Mouse (Mus musculus) limb, embryonic 13.5 days (tissue): ENCODE results near the gene Enox1. TPM values are rescaled to one million over a fixed set of nuclear protein-coding genes. Genes with fewer than 3 reads are reported as not detected.

Experiments used
- ATAC-seq: fragments of 200-750 bp; cut with Nextera tagmentation; 2 replicates; pipeline ENCODE4 v1.8.0; 2017; ENCODE audit warnings: low read depth, moderate number of reproducible peaks, moderate TSS enrichment; ENCODE audit not compliant: low FRiP score
- H3K27ac ChIP-seq: fragments of 300-500 bp; sonication (generic); 2 replicates; pipeline ENCODE4 v1.5.1; 2015; ENCODE audit warnings: inconsistent platforms, mild to moderate bottlenecking, moderate library complexity
- H3K27me3 ChIP-seq: fragments of 300-500 bp; sonication (generic); 2 replicates; pipeline ENCODE4 v1.6.1; 2015; ENCODE audit warnings: mild to moderate bottlenecking, inconsistent platforms
- H3K36me3 ChIP-seq: fragments of 300-500 bp; sonication (generic); 2 replicates; pipeline ENCODE4 v1.6.1; 2015; ENCODE audit warnings: inconsistent platforms, mild to moderate bottlenecking, moderate library complexity
- H3K4me1 ChIP-seq: fragments of 300-500 bp; sonication (generic); 2 replicates; pipeline ENCODE4 v1.6.1; 2015; ENCODE audit warnings: inconsistent platforms
- H3K4me2 ChIP-seq: fragments of 300-500 bp; sonication (generic); replicated peaks from 2 replicates; pipeline ENCODE4 v1.6.1; 2015; ENCODE audit warnings: inconsistent platforms, mild to moderate bottlenecking, moderate library complexity
- H3K4me3 ChIP-seq: fragments of 300-500 bp; sonication (generic); 2 replicates; pipeline ENCODE4 v1.5.1; 2015; ENCODE audit warnings: moderate library complexity, mild to moderate bottlenecking, inconsistent platforms
- H3K9ac ChIP-seq: fragments of 300-500 bp; sonication (generic); 2 replicates; pipeline ENCODE4 v1.6.1; 2015; ENCODE audit warnings: mild to moderate bottlenecking, inconsistent platforms
- H3K9me3 ChIP-seq: fragments of 300-500 bp; sonication (generic); 2 replicates; pipeline ENCODE4 v1.6.1; 2016; ENCODE audit warnings: inconsistent platforms
- WGBS: fragments of 180-500 bp; shearing (Covaris S2); methylation state at CpG from one replicate; pipeline ENCODE4 v1.1.7; 2015; 5-methylcytosine and 5-hydroxymethylcytosine counted together
- polyA plus RNA-seq: library from polyadenylated mRNA; unstranded; fragments of >200 nt; fragmentation: Nextera tagmentation; extraction: Ambion mirVana; gene quantifications from 2 replicates; pipeline ENCODE4 v1.2.1, GENCODE M21; 2015

The Enox1 gene
- polyA plus RNA-seq, 1 experiment from 2014 or later: 18.9 TPM

DNA sequence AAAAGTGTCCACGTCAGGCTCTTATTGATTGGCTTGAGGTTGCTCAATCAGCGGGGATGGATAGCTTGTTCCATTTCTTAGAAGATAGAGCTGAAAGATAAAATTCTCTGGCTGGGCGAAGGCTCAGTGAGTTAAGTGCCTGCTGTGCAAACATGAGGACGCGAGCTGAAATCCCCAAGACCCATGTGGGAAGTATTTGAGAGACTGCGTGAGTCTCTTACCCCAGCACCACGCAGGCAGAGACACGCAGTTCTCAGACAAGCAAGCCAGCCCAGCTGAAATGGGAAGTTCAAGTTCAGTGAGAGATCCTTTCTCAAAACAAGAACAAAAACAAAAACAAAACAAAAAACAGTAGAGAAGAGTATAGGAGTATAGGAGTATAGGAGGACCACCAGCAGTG lies 54.3 kb downstream of the Enox1 start:
- no peak for ATAC-seq
- WGBS: 91% methylated on average over 8 of the region's 8 CpGs

DNA sequence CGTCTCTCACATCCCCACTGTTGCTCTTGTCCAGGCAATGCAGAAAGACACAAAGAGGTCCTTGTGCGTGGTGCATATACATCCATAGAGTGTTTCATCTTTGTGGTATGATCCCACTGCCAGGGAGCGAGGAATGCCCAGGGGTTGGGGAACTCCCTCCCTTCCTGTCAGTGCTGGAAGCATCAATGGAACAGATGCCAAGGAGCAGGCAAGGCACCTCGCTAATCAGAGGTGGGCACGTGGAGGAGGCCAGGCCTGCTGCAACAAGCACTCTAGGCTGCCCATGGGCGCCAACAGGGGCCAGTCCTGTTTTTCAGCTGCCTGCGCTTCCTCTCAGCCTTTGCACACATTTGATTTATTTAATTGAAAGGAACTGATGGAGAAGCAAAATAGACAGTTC lies 56.6 kb downstream of the Enox1 start:
- Histone ChIP-seq H3K36me3 (no peaks in the 10 kb centered on the region), H3K4me1 (peaks cover 9% of the 10 kb centered on the region; the same call in 1 of the 2 replicates), H3K9me3 (no peaks in the 10 kb centered on the region), H3K27me3 (no peaks in the 10 kb centered on the region), H3K9ac (no peak overlapping the region), H3K4me2 (no peak overlapping the region), H3K4me3 (no peak overlapping the region), H3K27ac (no peak overlapping the region)
- 68% methylated on average over 7 of the region's 7 CpGs for WGBS
- ATAC-seq: no peak

More for the DNA sequence above, 54.3 kb downstream of the Enox1 start:
- Histone ChIP-seq H3K36me3 (no peaks in the 10 kb centered on the region), H3K9ac (no peak overlapping the region), H3K4me1 (peaks cover 9% of the 10 kb centered on the region; the same call in 1 of the 2 replicates), H3K4me2 (no peak overlapping the region), H3K27ac (no peak overlapping the region), H3K9me3 (0 out of 2 replicates have a peak, but pooled peaks cover 3% of the 10 kb centered on the region), H3K4me3 (no peak overlapping the region), H3K27me3 (no peaks in the 10 kb centered on the region)

DNA sequence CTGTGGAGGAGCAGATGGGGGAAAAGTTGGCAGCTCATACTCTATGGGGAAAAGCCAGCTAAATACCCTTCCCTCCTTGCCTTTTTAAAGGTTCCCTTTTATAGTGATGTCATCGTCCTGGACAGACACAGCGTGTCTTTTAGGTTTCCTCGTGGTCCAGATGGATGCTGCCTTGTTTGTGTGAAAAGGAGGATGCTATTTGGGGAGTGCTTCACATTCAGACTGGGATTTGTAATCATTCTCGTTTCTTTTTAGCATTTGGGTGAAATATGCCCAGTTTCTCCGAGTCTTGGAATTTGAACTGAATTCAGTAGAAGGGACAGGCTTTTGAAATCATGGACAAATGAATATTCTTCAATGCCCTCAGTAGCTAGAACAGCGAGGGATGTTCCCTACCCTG lies 58.3 kb downstream of the Enox1 start:
- H3K9me3 ChIP-seq: no peaks in the 10 kb centered on the region
- no peaks in the 10 kb centered on the region for H3K36me3 ChIP-seq
- no peak overlapping the region for H3K4me3 ChIP-seq
- H3K27me3 ChIP-seq: no peaks in the 10 kb centered on the region
- no peak for ATAC-seq
- no peak overlapping the region for H3K27ac ChIP-seq
- 85% methylated on average over 6 of the region's 6 CpGs for WGBS
- H3K4me1 ChIP-seq: peaks cover 5% of the 10 kb centered on the region; the same call in 1 of the 2 replicates
- no peak overlapping the region for H3K9ac ChIP-seq
- H3K4me2 ChIP-seq: no peak overlapping the region

DNA sequence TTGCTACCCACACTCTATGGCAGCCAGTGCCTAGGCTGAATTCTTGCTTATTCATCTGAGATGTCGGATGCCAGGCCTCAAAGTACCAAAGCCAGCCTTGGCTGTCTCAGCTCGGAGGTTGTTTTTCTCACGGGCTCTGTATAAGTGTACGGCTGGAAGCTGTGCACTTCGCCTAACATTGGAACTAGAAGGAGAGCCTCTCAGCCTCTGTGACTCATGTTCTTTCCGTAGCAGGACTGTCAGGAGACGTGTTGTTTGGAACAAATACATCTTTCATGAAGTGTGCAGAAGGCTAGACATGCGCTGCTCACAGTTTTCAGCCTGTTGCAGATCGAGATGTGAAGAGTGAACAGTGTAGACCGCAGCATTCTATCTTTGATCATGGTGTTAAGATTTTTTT lies 68.8 kb downstream of the Enox1 start:
- no peaks in the 10 kb centered on the region for H3K27me3 ChIP-seq
- H3K4me2 ChIP-seq: no peak overlapping the region
- no peak overlapping the region for H3K9ac ChIP-seq
- H3K36me3 ChIP-seq: no peaks in the 10 kb centered on the region
- no peaks in the 10 kb centered on the region for H3K4me1 ChIP-seq
- H3K4me3 ChIP-seq: no peak overlapping the region
- no peak overlapping the region for H3K27ac ChIP-seq
- 84% methylated on average over 10 of the region's 10 CpGs for WGBS
- H3K9me3 ChIP-seq: no peaks in the 10 kb centered on the region
- ATAC-seq: no peak

DNA sequence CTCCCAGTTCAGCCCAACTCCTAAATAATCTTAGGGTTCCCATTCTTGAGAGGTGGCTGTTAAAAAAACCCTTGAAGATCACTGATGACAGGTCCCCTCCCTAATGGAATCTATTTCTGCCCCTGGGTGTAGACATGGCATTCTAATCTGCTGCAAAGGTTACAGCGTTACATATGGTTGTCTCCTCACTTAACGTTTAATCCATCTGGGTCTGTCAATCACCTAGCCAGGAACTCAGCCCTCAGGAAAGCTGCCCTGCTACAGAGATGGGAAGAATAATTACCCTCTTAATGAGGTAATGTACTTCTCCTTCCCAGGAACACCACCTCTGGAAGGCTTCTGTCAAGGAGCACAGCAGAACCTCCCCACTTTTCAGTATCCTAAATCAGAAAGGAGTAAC lies 82.2 kb downstream of the Enox1 start:
- H3K4me2 ChIP-seq: no peak overlapping the region
- no peaks in the 10 kb centered on the region for H3K27me3 ChIP-seq
- H3K4me1 ChIP-seq: peaks cover 3% of the 10 kb centered on the region; the same call in 1 of the 2 replicates
- ATAC-seq: no peak
- 56% methylated on average over 2 of the region's 2 CpGs for WGBS
- no peak overlapping the region for H3K4me3 ChIP-seq
- H3K36me3 ChIP-seq: no peaks in the 10 kb centered on the region
- H3K9ac ChIP-seq: no peak overlapping the region
- H3K27ac ChIP-seq: no peak overlapping the region
- H3K9me3 ChIP-seq: no peaks in the 10 kb centered on the region

DNA sequence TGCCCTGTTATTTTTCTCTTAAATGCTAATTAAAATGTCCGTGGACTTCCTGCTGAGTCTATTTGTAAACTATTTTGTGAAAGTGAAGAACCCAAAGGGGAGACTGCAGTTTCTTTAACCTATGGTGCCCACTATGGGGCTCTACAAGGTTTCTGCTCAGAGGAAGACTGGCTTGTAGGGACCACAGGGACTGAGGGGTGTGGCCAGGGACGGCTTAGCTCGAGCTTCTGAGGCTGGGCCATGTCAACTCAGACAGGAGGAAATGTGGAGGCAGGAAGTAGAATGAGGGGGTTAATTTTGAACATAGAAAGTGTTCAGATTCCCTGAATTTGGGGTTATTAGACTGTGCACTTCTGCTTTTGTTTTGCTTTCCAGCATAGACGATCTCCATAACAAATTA lies 82.8 kb downstream of the Enox1 start:
- Histone ChIP-seq H3K9ac (no peak overlapping the region), H3K27ac (no peak overlapping the region), H3K4me1 (peaks cover 3% of the 10 kb centered on the region; the same call in 1 of the 2 replicates), H3K4me3 (no peak overlapping the region), H3K9me3 (no peaks in the 10 kb centered on the region), H3K4me2 (no peak overlapping the region), H3K36me3 (no peaks in the 10 kb centered on the region), H3K27me3 (no peaks in the 10 kb centered on the region)
- 31% methylated on average over 4 of the region's 4 CpGs for WGBS
- ATAC-seq: no peak

DNA sequence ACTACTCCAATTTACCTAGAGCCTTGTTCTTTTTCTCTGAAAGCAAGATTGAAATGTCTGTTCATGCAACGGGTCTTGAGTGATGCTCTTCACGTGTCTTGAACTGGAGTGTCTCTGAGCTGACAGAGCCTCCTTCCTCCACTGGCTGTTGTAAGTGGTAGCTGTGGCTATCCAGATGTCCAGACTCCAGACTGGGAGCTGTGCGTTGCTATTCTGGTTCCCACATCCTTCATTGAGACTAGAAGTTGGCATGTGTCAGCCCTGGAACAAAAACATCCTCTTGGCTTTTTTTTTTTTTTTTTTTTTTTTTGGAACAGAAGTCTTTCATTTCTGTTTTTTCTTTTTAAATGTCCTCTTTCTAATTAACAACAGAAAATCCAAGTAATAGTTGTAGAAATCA lies 90.4 kb downstream of the Enox1 start:
- H3K4me3 ChIP-seq: no peak overlapping the region
- H3K4me1 ChIP-seq: peaks cover 14% of the 10 kb centered on the region
- no peaks in the 10 kb centered on the region for H3K36me3 ChIP-seq
- H3K4me2 ChIP-seq: no peak overlapping the region
- H3K27ac ChIP-seq: no peak overlapping the region
- no peaks in the 10 kb centered on the region for H3K27me3 ChIP-seq
- 92% methylated on average over 3 of the region's 3 CpGs for WGBS
- H3K9ac ChIP-seq: no peak overlapping the region
- 0 out of 2 replicates have a peak, but pooled peaks cover 4% of the 10 kb centered on the region for H3K9me3 ChIP-seq
- no peak for ATAC-seq

DNA sequence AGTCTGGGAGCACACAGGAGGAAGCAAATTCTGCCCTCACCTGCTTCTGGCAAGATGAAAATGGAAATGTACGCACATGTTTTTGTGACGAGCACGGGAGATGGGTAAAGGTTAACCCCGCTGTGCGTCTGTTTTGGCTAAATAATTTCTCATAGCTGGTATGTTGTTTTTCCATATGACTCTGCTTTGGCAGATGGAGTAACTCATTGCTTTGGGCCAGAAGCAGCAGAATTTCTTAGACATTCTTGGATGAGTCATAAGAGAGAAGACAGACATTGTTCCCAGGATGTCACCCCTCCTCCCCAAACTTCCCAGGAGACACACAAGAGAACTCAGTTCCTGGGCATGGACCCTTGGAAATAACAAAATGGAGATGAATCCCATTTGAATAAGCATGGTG lies 91.9 kb downstream of the Enox1 start:
- no peak for ATAC-seq
- no peak overlapping the region for H3K9ac ChIP-seq
- H3K4me3 ChIP-seq: no peak overlapping the region
- H3K27ac ChIP-seq: no peak overlapping the region
- H3K4me2 ChIP-seq: no peak overlapping the region
- H3K9me3 ChIP-seq: 0 out of 2 replicates have a peak, but pooled peaks cover 4% of the 10 kb centered on the region
- 72% methylated on average over 5 of the region's 5 CpGs for WGBS
- H3K4me1 ChIP-seq: peaks cover 17% of the 10 kb centered on the region
- no peaks in the 10 kb centered on the region for H3K27me3 ChIP-seq
- H3K36me3 ChIP-seq: no peaks in the 10 kb centered on the region

DNA sequence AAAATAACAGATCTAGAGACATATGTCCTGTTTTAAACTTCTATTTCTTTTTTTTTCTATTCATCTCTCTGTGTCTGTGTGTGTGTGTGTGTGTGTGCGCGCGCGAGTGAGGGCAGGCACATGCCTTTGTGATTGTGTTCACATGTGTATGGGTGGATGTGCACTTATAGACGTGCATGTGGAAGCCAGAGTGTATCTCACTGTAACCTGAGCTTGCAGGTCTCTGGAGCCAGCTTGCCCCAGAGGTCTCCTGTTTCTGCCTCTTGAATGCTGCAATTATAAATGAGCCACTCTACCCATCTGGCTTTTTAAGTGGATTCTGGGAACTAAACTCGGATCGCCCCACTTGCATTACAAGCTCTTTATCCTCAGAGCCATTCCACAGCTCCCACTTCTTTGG lies 92.4 kb downstream of the Enox1 start:
- H3K4me3 ChIP-seq: no peak overlapping the region
- H3K4me1 ChIP-seq: peaks cover 19% of the 10 kb centered on the region
- H3K9ac ChIP-seq: no peak overlapping the region
- no peaks in the 10 kb centered on the region for H3K36me3 ChIP-seq
- no peak; the same call in 1 of the 2 replicates for ATAC-seq
- no peak overlapping the region for H3K4me2 ChIP-seq
- no peak overlapping the region for H3K27ac ChIP-seq
- no peaks in the 10 kb centered on the region for H3K27me3 ChIP-seq
- 0 out of 2 replicates have a peak, but pooled peaks cover 4% of the 10 kb centered on the region for H3K9me3 ChIP-seq
- 35% methylated on average over 7 of the region's 7 CpGs for WGBS

DNA sequence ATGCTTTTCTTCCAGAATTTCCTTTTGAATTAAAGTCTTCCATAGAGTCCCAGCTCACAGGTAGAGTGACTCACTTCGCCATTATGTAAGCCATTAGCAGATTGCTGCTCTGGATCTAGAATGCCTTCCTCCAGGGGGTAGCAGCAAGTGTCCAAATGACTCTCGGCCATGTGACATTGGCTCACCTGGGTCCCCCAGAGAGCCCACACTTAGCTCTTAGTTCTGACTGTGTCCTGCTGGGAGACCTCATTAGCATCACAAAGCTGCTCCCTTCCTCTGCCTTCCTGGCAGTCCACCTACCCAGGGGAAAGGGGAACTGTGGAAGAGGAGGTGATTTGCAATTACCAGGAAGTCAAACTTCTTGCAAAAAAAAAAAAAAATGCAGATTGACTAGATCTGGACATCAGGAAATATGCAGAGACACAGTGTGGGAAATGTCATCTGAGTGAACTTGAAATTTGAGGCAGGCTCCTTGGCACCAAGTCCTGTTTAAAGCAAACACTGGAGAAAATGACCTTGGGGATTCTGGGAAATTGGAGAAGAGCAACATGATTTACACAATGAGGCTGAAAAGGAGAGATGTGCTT lies 94.2 kb downstream of the Enox1 start:
- H3K4me1 ChIP-seq: peaks cover 23% of the 10 kb centered on the region
- H3K4me2 ChIP-seq: no peak overlapping the region
- H3K4me3 ChIP-seq: no peak overlapping the region
- H3K27ac ChIP-seq: no peak overlapping the region
- WGBS: 68% methylated on average over 2 of the region's 2 CpGs
- H3K9me3 ChIP-seq: 0 out of 2 replicates have a peak, but pooled peaks cover 3% of the 10 kb centered on the region
- no peak for ATAC-seq
- no peak overlapping the region for H3K9ac ChIP-seq
- no peaks in the 10 kb centered on the region for H3K36me3 ChIP-seq
- H3K27me3 ChIP-seq: no peaks in the 10 kb centered on the region

DNA sequence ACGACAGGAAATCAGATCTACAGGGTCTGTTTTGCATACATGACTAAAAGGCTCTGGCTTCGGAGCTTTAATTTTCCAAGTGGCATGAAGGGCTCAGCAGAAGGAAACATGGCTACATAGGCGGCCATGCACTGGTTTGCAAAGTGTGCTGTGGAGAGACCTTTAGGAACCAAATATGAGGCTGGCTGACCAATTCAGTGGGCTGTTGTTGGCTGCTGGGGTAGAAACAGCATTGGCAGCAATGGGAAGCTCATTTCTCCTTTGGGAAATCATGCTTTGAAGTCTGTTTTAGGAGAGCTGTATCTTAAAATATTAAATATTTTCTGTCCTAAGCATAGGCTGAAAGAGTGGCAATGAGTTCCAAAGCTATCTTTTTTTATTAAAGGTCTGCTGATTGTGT lies 98.6 kb downstream of the Enox1 start:
- Histone ChIP-seq H3K4me3 (no peak overlapping the region), H3K4me2 (no peak overlapping the region), H3K9me3 (no peaks in the 10 kb centered on the region), H3K4me1 (peaks cover 13% of the 10 kb centered on the region; the same call in 1 of the 2 replicates), H3K36me3 (no peaks in the 10 kb centered on the region), H3K27ac (no peak overlapping the region), H3K27me3 (no peaks in the 10 kb centered on the region), H3K9ac (no peak overlapping the region)
- WGBS: 65% methylated on average over 3 of the region's 3 CpGs
- ATAC-seq: no peak

DNA sequence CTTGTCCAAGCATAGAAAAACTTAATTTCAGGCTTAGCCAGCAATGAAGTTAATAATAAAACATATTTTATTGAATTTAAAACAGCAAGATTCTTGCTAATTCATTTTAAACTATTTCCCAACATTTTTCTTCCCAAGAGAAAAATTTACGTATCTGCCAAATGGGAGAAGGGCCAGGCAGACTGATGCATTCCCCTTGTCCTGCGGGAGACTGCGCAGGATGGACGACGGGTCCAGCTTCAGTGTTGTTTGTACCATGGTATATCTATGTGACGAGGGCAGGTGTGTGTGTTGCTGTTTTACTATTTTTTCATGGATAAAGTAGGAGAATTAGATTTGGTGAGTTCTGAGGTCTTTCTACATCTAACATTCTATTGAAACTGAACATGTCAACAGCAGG lies 99.1 kb downstream of the Enox1 start:
- WGBS: 91% methylated on average over 6 of the region's 6 CpGs
- H3K4me3 ChIP-seq: no peak overlapping the region
- H3K4me1 ChIP-seq: peaks cover 13% of the 10 kb centered on the region; the same call in 1 of the 2 replicates

DNA sequence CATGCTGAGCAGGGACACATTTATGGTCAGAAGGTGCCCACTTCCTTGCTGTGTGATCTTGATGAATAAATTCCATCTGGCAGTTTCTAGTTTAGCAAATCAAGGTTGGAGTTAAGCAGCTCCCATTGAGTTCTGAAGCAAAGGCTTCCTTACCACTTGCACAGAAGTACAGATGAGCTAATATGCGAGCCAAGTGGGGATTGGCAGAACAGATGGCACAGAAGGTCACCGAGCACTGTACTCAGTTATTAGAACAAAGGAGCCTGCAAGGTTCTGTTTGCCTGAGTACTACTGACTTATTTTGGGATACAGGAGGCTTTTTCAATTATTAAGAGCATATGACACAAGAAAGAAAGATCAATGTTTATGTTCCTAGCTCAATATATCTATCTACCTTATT lies 100.4 kb downstream of the Enox1 start:
- H3K9ac ChIP-seq: no peak overlapping the region
- H3K36me3 ChIP-seq: no peaks in the 10 kb centered on the region
- peaks cover 17% of the 10 kb centered on the region; the same call in 1 of the 2 replicates for H3K4me1 ChIP-seq
- H3K4me2 ChIP-seq: no peak overlapping the region
- WGBS: 55% methylated on average over 2 of the region's 2 CpGs
- H3K27ac ChIP-seq: no peak overlapping the region
- ATAC-seq: no peak
- no peaks in the 10 kb centered on the region for H3K27me3 ChIP-seq
- H3K4me3 ChIP-seq: no peak overlapping the region
- no peaks in the 10 kb centered on the region for H3K9me3 ChIP-seq

More for the DNA sequence above, 99.1 kb downstream of the Enox1 start:
- H3K9me3 ChIP-seq: no peaks in the 10 kb centered on the region
- no peak overlapping the region for H3K27ac ChIP-seq
- no peaks in the 10 kb centered on the region for H3K27me3 ChIP-seq
- ATAC-seq: no peak
- no peak overlapping the region for H3K4me2 ChIP-seq
- no peak overlapping the region for H3K9ac ChIP-seq
- H3K36me3 ChIP-seq: no peaks in the 10 kb centered on the region
